Mouse (Mus musculus): Measurements from ENCODE around the gene Tdo2.
A peak's percentile ranks its signal among the peaks of the same experiment; 100 is the strongest.

The Tdo2 gene

GRCm38 (mm10) chr3:81942341-81942740, 33.7 kb downstream of the Tdo2 start:
- DNase-seq: no peak

GRCm38 (mm10) chr3:81938924-81939323, 37.1 kb downstream of the Tdo2 start:
- DNase-seq: no peak

- no peak for DNase-seq
Observed at GRCm38 (mm10) chr3:81933348-81933747, 42.7 kb downstream of the Tdo2 start.

- peak; percentile 86 for DNase-seq
Observed at GRCm38 (mm10) chr3:81932141-81933101, 43.6 kb downstream of the Tdo2 start, which contains the start of gene Ctso. TSS of gene Ctso (plus strand) at chr3:81932601.

- no peak for DNase-seq
Observed at GRCm38 (mm10) chr3:81931695-81932094, 44.3 kb downstream of the Tdo2 start.

- no peak for DNase-seq
Observed at GRCm38 (mm10) chr3:81929073-81929472, 46.9 kb downstream of the Tdo2 start.

- DNase-seq: peak; percentile 34
Observed at GRCm38 (mm10) chr3:81926764-81927325, 49.2 kb downstream of the Tdo2 start.

GRCm38 (mm10) chr3:81925856-81926255, 50.1 kb downstream of the Tdo2 start:
- DNase-seq: no peak

- DNase-seq: peak; percentile 82
Observed at GRCm38 (mm10) chr3:81924931-81925330, 51.1 kb downstream of the Tdo2 start.

GRCm38 (mm10) chr3:81922910-81923309, 53.1 kb downstream of the Tdo2 start:
- DNase-seq: peak; percentile 25

GRCm38 (mm10) chr3:81919681-81920080, 56.3 kb downstream of the Tdo2 start:
- no peak for DNase-seq

- no peak for DNase-seq
Observed at GRCm38 (mm10) chr3:81918215-81918614, 57.8 kb downstream of the Tdo2 start.

- DNase-seq: no peak
Observed at GRCm38 (mm10) chr3:81917354-81917935, 58.6 kb downstream of the Tdo2 start.

GRCm38 (mm10) chr3:81916030-81916686, 59.8 kb downstream of the Tdo2 start:
- no peak for DNase-seq

GRCm38 (mm10) chr3:81910286-81911036, 65.5 kb downstream of the Tdo2 start:
- DNase-seq: peak; percentile 26

Measured in embryo, embryonic 11 days (tissue).